Comparison of ENCODE assay signal across 9 mouse cellular contexts in genomic region chr17:5406566-5406965, GRCm38 (mm10). TPM values are rescaled to one million over a fixed set of nuclear protein-coding genes. Genes with fewer than 3 reads are reported as not detected.
DNase-seq lines count a peak whose midpoint lies in the region; ATAC-seq and TF ChIP-seq lines count a peak whose summit lies in the region.
"Had no signal": no experiment of that assay in that cellular context is flagged by ENCODE, and none has a peak within 500 bp of the region (broad histone marks: within the 10 kb centered on the region; RNA-seq: fewer than 3 reads in every experiment).

No protein-coding gene starts in this region.

- dilution Hi-C loops in CH12.LX (cut with MboI; ENCODE audit: extremely low pct_ligation_motif_present, extremely low pct_unique_long_range_greater_than_20kb, low sequenced_read_pairs): no loop called here

- H3K4me3 ChIP-seq in heart, embryonic 11.5 days (ENCODE audit: low read depth, low read length): no peak overlapping the region
- H3K4me3 ChIP-seq in CH12.LX (replicated peaks in 1 of 3; ENCODE audit: low read depth in 2 of 3, low read length in 2 of 3, poor library complexity in 1 of 3): no peak overlapping the region
- H3K4me3 ChIP-seq in kidney, adult 2 months (ENCODE audit: insufficient read depth, low read depth, low read length): no peak overlapping the region
- no peak overlapping the region for H3K4me3 ChIP-seq in liver, postnatal 0 days (ENCODE audit: low read depth, low read length)

- H3K4me1 ChIP-seq in heart, embryonic 11.5 days (ENCODE audit: control insufficient read depth, insufficient read depth, low read length): peaks cover 6% of the 10 kb centered on the region; the same call in 1 of the 2 replicates
- H3K4me1 ChIP-seq in CH12.LX (ENCODE audit: control insufficient read depth in 1 of 2, insufficient read depth in 2 of 2): peaks cover 0 to 9% of the 10 kb centered on the region in 2 experiments; a peak in 1 of 4 replicates
- H3K4me1 ChIP-seq in kidney, adult 2 months (ENCODE audit: control insufficient read depth, insufficient read depth, low read length): no peaks in the 10 kb centered on the region; the same call in 1 of the 2 replicates
- peaks cover 15% of the 10 kb centered on the region for H3K4me1 ChIP-seq in liver, postnatal 0 days (ENCODE audit: insufficient read depth)

- in situ Hi-C loops in CH12.LX (cut with MboI; ENCODE audit: low pct_ligation_motif_present, low pct_unique_long_range_greater_than_20kb, low sequenced_read_pairs): no loop called here

- H3K79me2 ChIP-seq in CH12.LX (replicated peaks; ENCODE audit: control insufficient read depth, extremely low read depth, insufficient read depth, poor library complexity, severe bottlenecking): no peaks in the 10 kb centered on the region

- TF ChIP-seq RAD21 in CH12.LX (IDR thresholded peaks at IDR 0.05; ENCODE audit: low read depth, low read length): no peak

- no peak for TF ChIP-seq EP300 in CH12.LX (IDR thresholded peaks at IDR 0.05; ENCODE audit: low read length)
- TF ChIP-seq EP300 in liver, postnatal 0 days (IDR thresholded peaks at IDR 0.05; ENCODE audit: low read depth): no peak

- H3K4me2 ChIP-seq in heart, embryonic 11.5 days: peak overlapping the region; percentile 31
- no peak overlapping the region for H3K4me2 ChIP-seq in CH12.LX (ENCODE audit: insufficient read depth, low read depth, poor library complexity, severe bottlenecking)
- H3K4me2 ChIP-seq in liver, postnatal 0 days (ENCODE audit: low read depth, low read length): peak overlapping the region; percentile 27; the same call in 1 of the 2 replicates

- no peak for TF ChIP-seq CTCF in CH12.LX (conservative IDR thresholded peaks at IDR 0.05 in 1 of 2, IDR thresholded peaks at IDR 0.05 in 1 of 2; ENCODE audit: low read depth in 2 of 2, low read length in 2 of 2)
- no peak for TF ChIP-seq CTCF in kidney, adult 2 months (conservative IDR thresholded peaks at IDR 0.05; ENCODE audit: insufficient read depth, insufficient read length, low read depth, low read length)
- no peak for TF ChIP-seq CTCF in liver, postnatal 0 days (IDR thresholded peaks at IDR 0.05; ENCODE audit: low read depth)

- DNase-seq in heart, adult 18-20 months: no peak
- DNase-seq in CH12.LX (ENCODE audit: extremely low read depth): no peak
- DNase-seq in kidney, adult 2 months: peak; percentile 65
- DNase-seq in liver, postnatal 0 days: peak; percentile 39
- no peak for DNase-seq in frontal cortex, postnatal 14 days (ENCODE audit: low spot score in 2 of 2)
- no peak for DNase-seq in ovary, postnatal 36 days (ENCODE audit: low spot score)

- no peaks in the 10 kb centered on the region for H3K9me3 ChIP-seq in heart, embryonic 11.5 days (replicated peaks; ENCODE audit: control insufficient read depth, low read length)
- H3K9me3 ChIP-seq in CH12.LX (replicated peaks; ENCODE audit: low read length): no peaks in the 10 kb centered on the region
- H3K9me3 ChIP-seq in liver, postnatal 0 days (ENCODE audit: low read length): no peaks in the 10 kb centered on the region

- peaks cover 21% of the 10 kb centered on the region for H3K27me3 ChIP-seq in heart, embryonic 11.5 days (ENCODE audit: control insufficient read depth, insufficient read depth, low read length)
- no peaks in the 10 kb centered on the region for H3K27me3 ChIP-seq in CH12.LX (replicated peaks)
- H3K27me3 ChIP-seq in kidney, adult 2 months (replicated peaks; ENCODE audit: control insufficient read depth, insufficient read depth, low read length): no peaks in the 10 kb centered on the region
- H3K27me3 ChIP-seq in liver, postnatal 0 days (ENCODE audit: insufficient read depth, low read length): no peaks in the 10 kb centered on the region

- TF ChIP-seq POLR2A in CH12.LX (IDR thresholded peaks at IDR 0.05; ENCODE audit: low read depth, low read length): no peak
- no peak for TF ChIP-seq POLR2A in kidney, adult 2 months (IDR thresholded peaks at IDR 0.05; ENCODE audit: low read depth, low read length)

- ATAC-seq in heart, embryonic 11.5 days (replicated peaks; ENCODE audit: insufficient number of reproducible peaks, low FRiP score, low TSS enrichment): no peak
- ATAC-seq in liver, postnatal 0 days: no peak
- no peak for ATAC-seq in frontal cortex, adult (ENCODE audit: low TSS enrichment)

- no peak overlapping the region for H3K9ac ChIP-seq in heart, embryonic 11.5 days (ENCODE audit: low read depth, low read length)
- H3K9ac ChIP-seq in CH12.LX (ENCODE audit: insufficient read depth, low read depth): no peak overlapping the region
- no peak overlapping the region for H3K9ac ChIP-seq in liver, postnatal 0 days (replicated peaks)

- no peaks in the 10 kb centered on the region for H3K36me3 ChIP-seq in heart, embryonic 11.5 days (ENCODE audit: control insufficient read depth, insufficient read depth, low read length)
- H3K36me3 ChIP-seq in CH12.LX (replicated peaks in 1 of 2; ENCODE audit: control insufficient read depth in 1 of 2, insufficient read depth in 1 of 2, low read length in 1 of 2): peaks cover 7 to 20% of the 10 kb centered on the region in 2 experiments
- no peaks in the 10 kb centered on the region for H3K36me3 ChIP-seq in kidney, adult 2 months (ENCODE audit: control insufficient read depth, insufficient read depth, low read length)
- H3K36me3 ChIP-seq in liver, postnatal 0 days (replicated peaks; ENCODE audit: insufficient read depth, low read length): no peaks in the 10 kb centered on the region

- no peak overlapping the region for H3K27ac ChIP-seq in heart, embryonic 11.5 days (ENCODE audit: low read depth, low read length)
- no peak overlapping the region for H3K27ac ChIP-seq in CH12.LX (ENCODE audit: insufficient read depth, low read depth)
- no peak overlapping the region for H3K27ac ChIP-seq in kidney, adult 2 months (ENCODE audit: insufficient read depth, low read depth, low read length)
- H3K27ac ChIP-seq in liver, postnatal 0 days (ENCODE audit: low read depth): 0 out of 2 replicates have a peak overlapping the region, but pooled peaks have one; percentile 25

- 29% methylated on average over 10 of the region's 10 CpGs for WGBS in heart, embryonic 11.5 days (ENCODE audit: insufficient replicate concordance)
- WGBS in kidney, adult 2 months: 29% methylated on average over 10 of the region's 10 CpGs
- WGBS in liver, postnatal 0 days (ENCODE audit: insufficient replicate concordance): 19% methylated on average over 10 of the region's 10 CpGs

TF ChIP-seq in CH12.LX, 34 proteins besides CTCF, POLR2A, EP300 and RAD21:
- TF ChIP-seq ZMIZ1 (IDR thresholded peaks at IDR 0.05; ENCODE audit: low read depth, low read length) (no peak), MEF2A (IDR thresholded peaks at IDR 0.05; ENCODE audit: borderline replicate concordance, low read depth, low read length) (no peak), NELFE (IDR thresholded peaks at IDR 0.05; ENCODE audit: low read depth, low read length) (no peak), ELF1 (IDR thresholded peaks at IDR 0.05; ENCODE audit: low read depth, low read length) (no peak), MAX (IDR thresholded peaks at IDR 0.05; ENCODE audit: low read length) (0 out of 2 replicates have a peak, but pooled peaks have one; percentile 36), MYC (IDR thresholded peaks at IDR 0.05; ENCODE audit: low read depth, low read length) (no peak), TCF12 (IDR thresholded peaks at IDR 0.05; ENCODE audit: low read depth, low read length) (no peak), TBP (conservative IDR thresholded peaks at IDR 0.05; ENCODE audit: low read depth, low read length) (no peak)
TF ChIP-seq in CH12.LX: peak in this region for 1.

RNA-seq across cellular contexts. Expression of gene Ldhal6b, which starts 12.0 kb away (rescaled TPM):
- not detected in 2 replicates for polyA plus RNA-seq in heart, embryonic 11.5 days (2014; fragmentation: Nextera tagmentation; extraction: Ambion mirVana)
- under 1 TPM; 0.25 to 0.46 TPM for total RNA-seq in heart, adult 18-20 months (2021)
- total RNA-seq in CH12.LX (2012; rRNA removed) (0.25 and 0.59 TPM in 2 replicates), CH12.LX (2014; rRNA removed) (0.15 and 0.59 TPM in 2 replicates)
- not detected in 2 replicates for polyA plus RNA-seq in CH12.LX (2012; ENCODE audit: insufficient read length, low read depth)
- polyA plus RNA-seq in kidney, adult 2 months (2012; rRNA removed): 0.27 and 0.62 TPM in 2 replicates
- polyA plus RNA-seq in liver, postnatal 0 days (2015; fragmentation: Nextera tagmentation; extraction: Ambion mirVana): not detected in 2 replicates
- polyA plus RNA-seq: limb, embryonic 11.5 days had no signal

RNA-seq across cellular contexts. Expression of gene Tmem242, which starts 33.5 kb away (rescaled TPM):
- polyA plus RNA-seq in heart, embryonic 11.5 days (2014; fragmentation: Nextera tagmentation; extraction: Ambion mirVana): 121 and 139 TPM in 2 replicates
- 100 to 1,000 TPM; 172 to 185 TPM for total RNA-seq in heart, adult 18-20 months (2021)
- 68.9 and 76.2 TPM in 2 replicates for total RNA-seq in CH12.LX (2012; rRNA removed)
- 83.1 and 99.1 TPM in 2 replicates for total RNA-seq in CH12.LX (2014; rRNA removed)
- 80.4 and 82.1 TPM in 2 replicates for polyA plus RNA-seq in CH12.LX (2012; ENCODE audit: insufficient read length, low read depth)
- polyA plus RNA-seq in kidney, adult 2 months (2012; rRNA removed): 17.3 and 28.2 TPM in 2 replicates
- 45.5 and 45.6 TPM in 2 replicates for polyA plus RNA-seq in liver, postnatal 0 days (2015; fragmentation: Nextera tagmentation; extraction: Ambion mirVana)

Comparison
In these comparisons a context has a peak if more than half of its experiments do, and no peak if none do; other contexts are left out.
1. DNase-seq: peak in kidney, adult 2 months (single experiment) and liver, postnatal 0 days (single experiment); none in heart, adult 18-20 months (0 of 2), CH12.LX (single experiment), frontal cortex, postnatal 14 days (0 of 2) and ovary, postnatal 36 days (single experiment).